Mouse (Mus musculus) MEL (cell line): ENCODE data around the gene Plin2.
"Not testable (repeated sequence)": the region's sequence is repeated elsewhere in the genome, so short reads cannot be mapped to it uniquely, and the experiment has no call there.

ENCODE experiments used
- CTCF ChIP-seq, 3 experiments: IDR thresholded peaks in 2 of 3; conservative IDR thresholded peaks in 1 of 3; 2 replicates each; pipeline ENCODE4 v1.5.1; 2011 to 2012; ENCODE audit warnings: low read length in 3 of 3, low read depth in 2 of 3, mild to moderate bottlenecking in 2 of 3, improper control_type of control experiment in 1 of 3, inconsistent platforms in 1 of 3, mixed read lengths in 1 of 3, moderate library complexity in 1 of 3; ENCODE audit not compliant: control insufficient read depth in 1 of 3, insufficient read depth in 1 of 3, poor library complexity in 1 of 3, severe bottlenecking in 1 of 3
- EP300 ChIP-seq, 2 experiments: IDR thresholded peaks; 2 replicates each; pipeline ENCODE4 v1.6.1; 2011; ENCODE audit warnings: improper control_type of control experiment in 2 of 2, low read length in 2 of 2, low read depth in 1 of 2, mild to moderate bottlenecking in 1 of 2
- MAX ChIP-seq: IDR thresholded peaks from 2 replicates; pipeline ENCODE4 v1.6.1; 2011; ENCODE audit warnings: low read length, improper control_type of control experiment
- POLR2A ChIP-seq, 2 experiments: IDR thresholded peaks; 2 replicates each; pipeline ENCODE4 v1.6.1; 2011 to 2012; ENCODE audit warnings: low read length in 2 of 2, mild to moderate bottlenecking in 2 of 2, control low read depth in 1 of 2, improper control_type of control experiment in 1 of 2, low read depth in 1 of 2, moderate library complexity in 1 of 2; ENCODE audit not compliant: control insufficient read depth in 1 of 2, insufficient read depth in 1 of 2, poor library complexity in 1 of 2
- USF1 ChIP-seq: IDR thresholded peaks from 2 replicates; pipeline ENCODE4 v1.6.1; 2014; ENCODE audit warnings: low read depth, mild to moderate bottlenecking, inconsistent platforms, low read length, improper control_type of control experiment, moderate library complexity

DNA sequence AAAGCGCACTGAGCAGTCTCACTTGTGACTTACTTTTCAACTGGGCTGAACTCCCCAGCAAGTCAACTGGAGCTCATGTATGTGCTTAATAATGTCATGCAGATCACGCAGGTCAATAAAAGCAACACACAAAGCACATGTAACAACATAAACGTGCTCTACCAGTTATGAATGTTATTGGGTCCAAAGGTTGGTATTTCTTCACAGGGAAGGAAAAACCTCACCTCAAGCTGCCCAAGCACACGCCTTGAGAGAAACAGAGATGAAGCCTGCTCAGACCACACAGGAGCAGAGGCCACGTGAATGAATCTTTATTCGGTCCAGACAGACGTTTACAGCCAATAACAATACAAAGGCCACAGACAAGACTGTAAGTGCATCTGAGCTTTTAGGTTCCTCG lies 13.4 kb downstream of the Plin2 start:
- not testable (repeated sequence) for TF ChIP-seq MAX; EP300 (IDR thresholded peaks at IDR 0.05; ENCODE audit: low read depth in 1 of 2, low read length in 2 of 2); USF1; POLR2A (IDR thresholded peaks at IDR 0.05; ENCODE audit: control insufficient read depth in 1 of 2, insufficient read depth in 1 of 2, low read depth in 1 of 2, low read length in 2 of 2, poor library complexity in 1 of 2); CTCF (IDR thresholded peaks at IDR 0.05 in 2 of 3, conservative IDR thresholded peaks at IDR 0.05 in 1 of 3; ENCODE audit: control insufficient read depth in 1 of 3, insufficient read depth in 1 of 3, low read depth in 2 of 3, low read length in 3 of 3, poor library complexity in 1 of 3, severe bottlenecking in 1 of 3)
